Mouse (Mus musculus) liver, postnatal 0 days (tissue): ENCODE measurements at regions not wholly inside any gene's neighbourhood (a gene's known extent, or its start where the extent isn't known, plus 50 kb on each side); places are given as distances from the start of the nearest gene placed in this dataset.

ENCODE experiments used
- CTCF ChIP-seq: sonication (generic); IDR thresholded peaks from 2 replicates; pipeline ENCODE4 v1.5.1; 2016; ENCODE audit warnings: antibody characterized with exemption, low read depth
- EP300 ChIP-seq: IDR thresholded peaks from 2 replicates; pipeline ENCODE4 v1.6.1; 2016; ENCODE audit warnings: antibody characterized with exemption, low read depth, mild to moderate bottlenecking

- TF ChIP-seq EP300 (no peak), CTCF (no peak)
These were observed 386.7 kb downstream of the Rapgef2 start for GRCm38 (mm10) chr3:78899446-78900230.
